Mouse (Mus musculus) mouse embryonic stem cell (cell line): Measurements from ENCODE around the gene Nipsnap2.
"Not testable (repeated sequence)": the region's sequence is repeated elsewhere in the genome, so short reads cannot be mapped to it uniquely, and the experiment has no call there.

ENCODE experiments used
- in situ Hi-C, 2 experiments: fragments of 300-500 bp; cut with MboI; formaldehyde crosslinking; loops; 1 replicate in 1 of 2; 3 replicates in 1 of 2; pipeline ENCODE4 v1.14.3; 2019 to 2020; ENCODE audit warnings: low sequenced_read_pairs in 2 of 2, low pct_unique_long_range_greater_than_20kb in 1 of 2, mixed read lengths in 1 of 2; ENCODE audit not compliant: unreplicated experiment in 1 of 2

Gene Nipsnap2

GRCm38 (mm10) chr5:129724834-129725773 lies at the start of gene Nipsnap2:
TSS of gene Nipsnap2 (plus strand) at chr5:129725063.
- in situ Hi-C loops = no loop called here

GRCm38 (mm10) chr5:129685141-129685540 lies 39.7 kb upstream of the Nipsnap2 start:
- in situ Hi-C loops = not testable (repeated sequence)

GRCm38 (mm10) chr5:129687621-129688020 lies 37.2 kb upstream of the Nipsnap2 start:
- in situ Hi-C loops = no loop called here

GRCm38 (mm10) chr5:129690528-129690927 lies 34.3 kb upstream of the Nipsnap2 start:
- in situ Hi-C loops = no loop called here

- in situ Hi-C loops = no loop called here
Measured at GRCm38 (mm10) chr5:129700506-129700905, 24.4 kb upstream of the Nipsnap2 start.

- in situ Hi-C loops = no loop called here
Measured at GRCm38 (mm10) chr5:129701706-129702105, 23.2 kb upstream of the Nipsnap2 start.

GRCm38 (mm10) chr5:129703368-129703767 lies 21.5 kb upstream of the Nipsnap2 start:
- in situ Hi-C loops = no loop called here

GRCm38 (mm10) chr5:129708412-129708811 lies 16.5 kb upstream of the Nipsnap2 start, which contains the start of gene Sept14:
TSS of gene Sept14 (minus strand) at chr5:129708512.
- in situ Hi-C loops = no loop called here

GRCm38 (mm10) chr5:129715326-129715861 lies 9.5 kb upstream of the Nipsnap2 start, which contains the start of gene Mrps17:
TSS of gene Mrps17 (plus strand) at chr5:129715497.
- in situ Hi-C loops = no loop called here

GRCm38 (mm10) chr5:129717016-129717415 lies 7.8 kb upstream of the Nipsnap2 start:
- in situ Hi-C loops = no loop called here

- in situ Hi-C loops = no loop called here
Measured at GRCm38 (mm10) chr5:129720176-129720575, 4.7 kb upstream of the Nipsnap2 start.

GRCm38 (mm10) chr5:129724268-129724667 lies 595 bp upstream of the Nipsnap2 start:
- in situ Hi-C loops = no loop called here

GRCm38 (mm10) chr5:129725774-129726392 lies 1.0 kb downstream of the Nipsnap2 start:
- in situ Hi-C loops = no loop called here

GRCm38 (mm10) chr5:129726784-129727183 lies 1.9 kb downstream of the Nipsnap2 start:
- in situ Hi-C loops = no loop called here

- in situ Hi-C loops = no loop called here
Measured at GRCm38 (mm10) chr5:129729286-129729685, 4.4 kb downstream of the Nipsnap2 start.

GRCm38 (mm10) chr5:129730344-129730743 lies 5.5 kb downstream of the Nipsnap2 start:
- in situ Hi-C loops = no loop called here

GRCm38 (mm10) chr5:129731021-129731420 lies 6.2 kb downstream of the Nipsnap2 start:
- in situ Hi-C loops = no loop called here

- in situ Hi-C loops = loop anchor here in 1 of 2 experiments (10.0 kb wide), 1 partner anchor 126 kb away; no protein-coding TSS in a partner anchor
Measured at GRCm38 (mm10) chr5:129740976-129741375, 16.1 kb downstream of the Nipsnap2 start.

GRCm38 (mm10) chr5:129742903-129743488 lies 18.1 kb downstream of the Nipsnap2 start:
- in situ Hi-C loops = loop anchor here in 1 of 2 experiments (10.0 kb wide), 1 partner anchor 128 kb away; no protein-coding TSS in a partner anchor
